Mouse (Mus musculus) adipocyte (in vitro differentiated cells): ENCODE data around the gene B9d2.
"Not testable (repeated sequence)": the region's sequence is repeated elsewhere in the genome, so short reads cannot be mapped to it uniquely, and the experiment has no call there.

Experiments
- DNase-seq: peaks from one replicate; pipeline ENCODE4 v3.0.0-alpha.2; 2016; ENCODE audit warnings: low spot score

Gene B9d2

GRCm38 (mm10) chr7:25704716-25705364, 24.3 kb downstream of the B9d2 start:
- no peak for DNase-seq

- peak; percentile 77 for DNase-seq
Observed at GRCm38 (mm10) chr7:25705801-25706251, 25.2 kb downstream of the B9d2 start.

GRCm38 (mm10) chr7:25706578-25707170, 26.1 kb downstream of the B9d2 start:
- DNase-seq, result peak; percentile 41

- DNase-seq, result peak; percentile 34
Observed at GRCm38 (mm10) chr7:25707581-25708292, 27.2 kb downstream of the B9d2 start.

- DNase-seq, result no peak
Observed at GRCm38 (mm10) chr7:25709961-25710360, 29.4 kb downstream of the B9d2 start.

GRCm38 (mm10) chr7:25710519-25711130, 30.0 kb downstream of the B9d2 start:
- no peak for DNase-seq

GRCm38 (mm10) chr7:25711165-25711564, 30.6 kb downstream of the B9d2 start:
- no peak for DNase-seq

GRCm38 (mm10) chr7:25711731-25712197, 31.2 kb downstream of the B9d2 start:
- DNase-seq, result peak; percentile 67

GRCm38 (mm10) chr7:25712801-25713200, 32.2 kb downstream of the B9d2 start:
- no peak for DNase-seq

GRCm38 (mm10) chr7:25714581-25714980, 34.0 kb downstream of the B9d2 start:
- no peak for DNase-seq

- DNase-seq, result no peak
Observed at GRCm38 (mm10) chr7:25715731-25716271, 35.2 kb downstream of the B9d2 start.

GRCm38 (mm10) chr7:25717478-25717877, 36.9 kb downstream of the B9d2 start:
- no peak for DNase-seq

GRCm38 (mm10) chr7:25718788-25719417, 38.3 kb downstream of the B9d2 start, which contains the start of gene Ccdc97:
Gene Ccdc97, minus strand, starts transcription at chr7:25719088.
- DNase-seq, result peak; percentile 94

- peak; percentile 81 for DNase-seq
Observed at GRCm38 (mm10) chr7:25719761-25720610, 39.4 kb downstream of the B9d2 start.

GRCm38 (mm10) chr7:25720760-25721159, 40.2 kb downstream of the B9d2 start:
- DNase-seq, result no peak

- DNase-seq, result not testable (repeated sequence)
Observed at GRCm38 (mm10) chr7:25721776-25722175, 41.2 kb downstream of the B9d2 start.

- no peak for DNase-seq
Observed at GRCm38 (mm10) chr7:25725886-25726285, 45.3 kb downstream of the B9d2 start.

GRCm38 (mm10) chr7:25727800-25728199, 47.2 kb downstream of the B9d2 start:
- DNase-seq, result no peak

GRCm38 (mm10) chr7:25729396-25729795, 48.8 kb downstream of the B9d2 start:
- DNase-seq, result no peak

GRCm38 (mm10) chr7:25729862-25730261, 49.3 kb downstream of the B9d2 start:
- peak; percentile 89 for DNase-seq
